Mouse (Mus musculus) 3T3-L1 (cell line): Measurements from ENCODE around the gene Erbin.

ENCODE experiments used
- DNase-seq: peaks from one replicate; pipeline ENCODE4 v3.0.0-alpha.2; 2015; ENCODE audit warnings: low read depth, low spot score

Erbin gene

DNA sequence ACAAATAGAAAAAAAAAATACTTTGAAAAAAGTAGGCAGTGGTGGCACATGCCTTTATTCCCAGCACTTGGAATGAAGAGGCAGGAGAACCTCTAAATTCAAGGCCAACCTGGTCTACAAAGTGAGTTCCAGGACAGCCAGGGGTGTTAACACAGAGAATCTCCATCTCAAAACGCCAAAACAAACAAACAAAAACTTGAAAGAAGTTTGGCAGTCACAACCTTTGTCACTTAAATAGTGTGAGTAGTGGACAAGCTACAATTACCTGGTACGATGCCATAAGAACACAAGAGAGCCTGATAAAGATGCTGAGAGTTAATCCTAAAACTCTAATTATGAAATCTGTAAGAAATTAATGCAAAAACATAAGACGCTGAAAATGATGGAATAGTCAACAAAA, 8.0 kb downstream of the Erbin start:
- DNase-seq, result no peak

DNA sequence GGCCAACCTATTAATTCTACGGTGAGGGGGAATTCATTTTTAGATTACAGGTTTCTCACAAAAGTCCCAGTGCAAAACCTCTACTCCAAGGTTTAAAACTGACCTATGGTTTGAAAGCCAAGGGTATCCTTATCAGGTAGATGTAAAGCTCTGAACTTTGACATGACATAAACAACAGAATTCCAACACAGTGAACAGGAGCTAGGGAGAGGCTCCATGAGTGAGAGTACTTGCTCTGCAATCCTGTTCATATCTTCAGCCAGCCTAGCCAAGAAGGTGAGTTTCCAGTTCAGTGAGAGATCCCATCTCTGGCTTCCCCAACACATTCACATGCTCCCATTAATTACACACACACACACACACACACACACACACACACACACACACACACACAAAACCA, 9.7 kb downstream of the Erbin start:
- no peak for DNase-seq

DNA sequence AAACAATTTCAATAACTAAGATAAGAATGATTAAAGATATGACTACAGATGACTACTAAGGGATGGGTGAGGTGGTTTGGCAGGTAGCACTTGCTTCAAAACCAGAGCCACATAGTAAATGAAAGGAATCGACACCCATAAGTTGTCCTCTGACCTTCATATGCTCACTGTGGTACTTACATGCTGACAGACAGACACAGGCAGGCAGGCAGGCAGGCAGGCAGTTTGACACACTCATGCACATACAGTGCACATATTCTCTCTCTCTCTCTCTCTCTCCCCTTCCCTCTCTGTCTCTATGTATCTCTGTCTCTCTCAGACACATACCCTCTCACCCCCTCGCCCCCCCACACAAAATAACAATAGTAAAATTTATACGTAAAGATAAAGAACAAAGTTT, 10.4 kb downstream of the Erbin start:
- no peak for DNase-seq

DNA sequence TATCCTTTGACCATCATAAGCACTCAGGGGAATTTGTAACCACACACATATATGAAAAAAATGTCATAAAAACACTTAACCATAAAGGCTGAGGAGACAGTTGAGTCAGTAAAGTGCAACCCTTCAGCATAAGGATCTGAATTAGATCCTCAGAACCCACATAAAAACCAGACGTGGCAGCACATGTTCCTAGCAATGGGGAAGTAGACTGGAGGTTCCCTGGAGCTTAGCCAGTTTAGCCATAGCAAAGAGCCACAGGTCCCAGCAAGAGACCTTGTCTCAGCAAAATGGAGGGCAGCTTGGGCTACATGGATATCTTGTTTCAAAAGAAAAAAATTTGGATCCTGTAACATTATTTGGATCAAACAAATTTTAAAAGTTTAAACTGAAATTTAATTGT, 20.3 kb downstream of the Erbin start:
- no peak for DNase-seq

DNA sequence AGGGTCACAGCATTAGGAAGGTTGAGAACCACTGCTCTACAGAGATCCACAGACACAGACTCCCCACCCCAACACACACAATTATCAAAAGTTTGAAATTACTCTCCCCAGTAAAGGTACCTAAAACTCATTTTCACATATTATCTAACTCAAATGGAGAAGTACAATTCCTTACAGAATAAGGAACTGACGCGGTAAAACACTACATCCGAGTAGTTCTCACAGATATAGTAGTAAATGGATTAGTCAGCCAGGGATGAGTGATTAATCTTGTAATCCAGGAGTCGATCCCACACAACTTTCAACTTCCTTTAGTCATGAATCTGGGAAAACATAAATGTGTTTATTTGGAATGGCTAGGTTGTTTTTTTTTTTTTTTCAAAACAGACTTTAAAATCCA, 22.7 kb downstream of the Erbin start:
- DNase-seq, result no peak

DNA sequence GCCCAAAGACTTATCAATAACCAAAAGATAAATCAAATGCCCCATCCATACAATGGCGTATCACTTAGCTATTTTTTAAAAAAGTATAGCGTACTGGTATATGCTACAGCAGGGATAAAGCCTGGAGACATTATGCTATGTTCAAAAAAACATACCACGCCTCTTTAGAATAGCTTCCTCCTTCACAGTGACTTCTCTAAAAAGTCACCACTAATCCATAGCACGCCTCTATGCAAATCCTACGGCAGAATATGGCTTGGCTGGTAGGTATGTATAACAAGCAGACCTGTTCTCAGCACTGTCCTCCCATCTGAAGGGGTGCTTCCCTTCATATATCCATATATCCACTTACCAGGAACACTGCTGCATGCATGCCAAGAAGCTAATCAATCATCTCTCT, 27.2 kb downstream of the Erbin start:
- no peak for DNase-seq

DNA sequence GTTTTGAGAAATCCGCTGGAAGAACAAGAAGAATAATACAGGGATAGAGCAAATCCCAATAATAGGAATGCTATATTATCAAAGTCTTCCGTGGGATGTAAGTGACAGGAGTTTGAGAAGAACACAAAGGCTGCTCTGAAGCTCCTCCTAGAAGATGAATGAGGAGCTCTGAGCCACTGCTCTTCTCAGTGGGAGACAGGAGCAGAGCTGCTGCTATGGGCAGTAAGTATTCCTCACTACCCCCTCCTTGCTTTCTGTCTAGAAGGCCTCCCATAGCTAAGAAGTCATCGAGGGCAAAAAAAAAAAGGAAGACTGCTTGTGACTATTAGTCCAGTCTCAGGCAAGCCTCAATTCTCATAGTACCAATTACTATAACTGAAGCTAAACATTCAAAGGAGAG, 30.3 kb downstream of the Erbin start:
- DNase-seq, result no peak

DNA sequence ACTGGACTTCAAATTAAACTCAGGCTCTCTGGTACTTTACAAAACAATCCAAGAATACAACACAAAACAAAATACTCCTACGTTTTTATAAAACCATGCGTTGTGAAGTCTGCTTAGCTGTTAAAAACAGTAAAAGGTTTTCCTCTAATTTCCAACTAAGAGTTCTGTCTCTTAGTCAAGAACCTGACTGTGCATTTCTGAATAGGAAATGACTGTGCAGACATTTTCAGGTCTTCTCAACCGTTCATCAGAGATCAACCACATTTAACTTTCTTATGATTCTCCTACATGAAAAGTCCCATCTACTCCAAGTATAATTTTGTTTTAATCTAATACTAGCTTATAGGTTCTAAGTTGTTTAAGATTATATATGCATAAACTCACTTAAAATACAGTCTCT, 33.8 kb downstream of the Erbin start:
- no peak for DNase-seq

DNA sequence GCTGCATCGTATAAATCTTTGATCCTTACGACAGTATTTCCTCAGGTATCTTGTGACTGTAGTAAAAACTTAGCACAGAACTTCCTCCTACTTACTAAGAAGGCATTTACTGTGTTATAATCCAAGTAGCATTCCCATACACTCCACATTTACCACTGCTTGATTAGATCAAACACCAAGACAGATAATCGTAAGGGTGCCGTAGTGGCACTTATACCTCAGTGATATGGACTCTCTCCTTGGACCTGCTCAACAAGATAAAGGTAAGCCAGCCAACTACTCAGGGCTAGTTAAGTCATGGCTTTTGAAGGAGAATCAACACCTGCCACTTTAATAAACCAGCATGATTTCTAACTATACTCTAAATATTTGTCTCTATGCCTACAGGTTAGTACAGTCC, 39.1 kb downstream of the Erbin start:
- no peak for DNase-seq

DNA sequence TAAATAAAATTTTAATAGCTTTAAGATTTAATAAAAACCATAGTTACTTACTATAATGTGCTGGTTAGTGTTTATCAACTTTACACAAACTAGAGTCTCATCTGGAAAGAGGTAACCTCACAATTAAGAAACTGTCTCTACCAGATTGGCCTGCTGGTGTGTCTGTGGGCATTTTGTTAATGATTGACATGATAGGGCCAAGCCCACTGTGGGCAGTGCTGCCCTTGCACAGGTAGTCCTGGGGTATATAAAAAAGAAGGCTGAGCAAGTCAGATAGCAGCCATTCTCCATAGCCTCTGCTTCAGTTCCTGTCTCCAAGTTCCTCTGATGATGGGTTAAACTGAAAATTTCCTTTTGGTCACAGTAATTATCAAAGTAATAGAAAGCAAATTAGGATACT, 43.6 kb downstream of the Erbin start:
- DNase-seq, result no peak

DNA sequence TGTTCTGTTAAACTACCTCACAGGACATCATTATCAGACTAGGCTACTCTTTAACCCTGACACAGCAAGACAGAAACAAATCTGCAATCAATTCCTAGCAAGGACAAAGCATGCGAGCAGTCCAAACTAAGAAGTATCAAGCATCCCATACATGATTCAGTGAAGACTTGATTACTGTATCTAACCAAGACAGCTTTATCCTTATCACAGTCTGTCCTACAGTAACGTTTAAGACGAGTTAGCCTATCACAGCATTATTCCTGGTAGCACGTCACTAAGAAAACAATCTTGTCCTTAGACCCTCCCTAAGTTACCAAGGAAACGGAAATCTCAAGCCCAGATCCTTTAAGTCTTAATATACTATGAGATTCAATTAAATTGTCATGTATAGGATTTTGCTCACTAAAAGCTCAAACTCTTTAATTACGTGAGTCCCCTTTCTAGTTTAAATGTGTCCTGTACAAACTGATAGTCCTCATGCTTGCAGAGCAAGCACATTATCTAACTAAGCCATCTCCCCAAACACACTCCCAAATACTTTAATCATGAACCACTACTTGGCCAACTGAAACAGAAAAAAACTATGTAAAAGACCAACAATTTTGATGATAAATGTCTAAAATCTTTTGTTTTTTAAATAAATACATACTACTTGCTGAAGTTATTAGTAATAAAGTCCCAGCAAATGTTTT, 44.3 kb downstream of the Erbin start:
- no peak for DNase-seq

DNA sequence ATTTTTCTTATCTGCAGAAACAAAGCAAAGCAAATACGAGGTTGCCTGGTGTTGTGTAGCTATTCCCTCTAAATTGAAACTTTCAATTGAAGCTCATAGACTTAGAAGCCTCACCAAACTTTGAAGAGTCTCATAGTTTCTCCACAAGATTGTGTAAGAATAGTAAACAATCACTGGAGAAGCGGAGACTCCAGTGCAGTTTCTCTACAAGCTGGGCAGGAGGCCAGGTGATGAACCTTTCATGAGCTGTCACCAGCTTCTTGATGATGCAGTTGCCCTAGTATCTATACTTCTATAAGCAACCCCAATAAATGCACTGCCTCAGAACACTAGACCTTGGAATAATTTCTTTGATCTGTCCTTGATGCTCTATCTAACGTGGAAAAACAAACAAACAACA, 49.5 kb downstream of the Erbin start:
- peak; percentile 52 for DNase-seq

DNA sequence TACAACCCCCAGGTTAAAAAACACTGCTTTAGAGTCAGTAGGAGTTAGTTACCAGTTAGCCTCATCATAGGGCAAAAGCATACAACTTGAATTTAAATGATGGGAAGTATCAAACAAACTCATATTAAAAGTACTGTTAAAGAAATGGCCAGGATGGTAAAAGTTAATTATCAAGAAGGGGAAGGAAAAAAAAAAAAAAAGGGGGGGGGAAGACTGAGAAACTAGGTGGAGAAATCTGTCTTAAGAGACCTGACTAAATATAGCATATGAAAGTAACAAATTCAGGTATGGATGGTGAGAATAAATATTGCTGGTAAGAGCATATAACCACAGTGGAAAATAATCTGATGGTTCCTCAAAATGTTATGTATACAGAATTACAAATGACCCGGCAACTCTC, 50.2 kb downstream of the Erbin start:
- no peak for DNase-seq

DNA sequence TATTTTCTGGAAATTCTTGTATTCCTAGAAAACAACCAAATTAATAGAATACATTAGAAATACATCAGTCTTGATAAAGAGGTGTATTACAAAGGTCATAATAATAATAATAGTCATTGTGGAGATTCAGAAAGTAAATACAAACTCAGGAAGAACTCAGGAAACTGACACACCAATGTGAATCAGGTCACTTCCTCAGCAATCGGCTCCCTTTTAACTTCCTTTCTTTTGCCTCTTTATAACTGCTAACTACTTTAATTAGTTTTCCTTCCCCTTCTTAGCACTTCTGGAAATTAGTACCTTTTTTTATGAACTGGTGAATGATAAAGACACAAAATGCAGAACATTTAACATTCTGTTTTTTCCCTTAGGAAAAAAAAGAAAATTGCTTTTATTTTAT, 51.4 kb downstream of the Erbin start:
- no peak for DNase-seq

DNA sequence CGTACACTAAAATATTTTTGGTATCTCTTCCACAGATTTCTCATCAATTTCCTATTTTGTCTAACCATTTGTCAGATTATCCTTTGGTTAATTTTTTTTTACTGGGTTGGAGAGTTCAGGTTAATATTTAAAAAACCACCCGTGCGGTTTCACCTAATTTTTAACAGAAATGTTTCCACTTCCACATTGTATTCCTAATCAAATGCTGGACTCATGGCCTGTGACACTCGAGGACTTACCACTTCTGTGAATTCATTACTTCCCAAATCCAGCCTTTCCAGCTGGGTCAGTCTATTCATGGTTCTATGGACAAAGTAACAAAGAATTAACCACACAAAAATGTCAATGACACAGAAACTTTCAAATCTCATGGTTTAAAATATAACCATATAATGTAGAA, 58.3 kb downstream of the Erbin start:
- DNase-seq, result no peak

DNA sequence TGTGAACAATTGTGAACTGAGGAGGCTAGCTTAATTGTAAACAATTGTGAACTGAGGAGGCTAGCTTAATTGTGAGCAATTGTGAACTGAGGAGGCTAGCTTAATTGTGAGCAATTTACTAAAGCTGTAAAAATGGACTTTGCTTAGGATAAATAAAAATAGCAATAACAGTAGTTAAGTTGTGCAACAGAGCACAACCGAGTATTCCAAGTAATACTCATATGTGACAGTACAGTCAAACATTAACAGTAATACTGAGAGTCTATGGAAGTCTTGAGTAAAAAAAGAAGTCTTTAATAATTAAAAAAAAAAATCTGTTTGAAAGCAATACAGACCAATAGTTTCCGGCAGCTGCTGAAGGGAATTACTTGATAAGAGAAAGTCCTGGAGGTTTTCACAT, 61.3 kb downstream of the Erbin start:
- no peak for DNase-seq

DNA sequence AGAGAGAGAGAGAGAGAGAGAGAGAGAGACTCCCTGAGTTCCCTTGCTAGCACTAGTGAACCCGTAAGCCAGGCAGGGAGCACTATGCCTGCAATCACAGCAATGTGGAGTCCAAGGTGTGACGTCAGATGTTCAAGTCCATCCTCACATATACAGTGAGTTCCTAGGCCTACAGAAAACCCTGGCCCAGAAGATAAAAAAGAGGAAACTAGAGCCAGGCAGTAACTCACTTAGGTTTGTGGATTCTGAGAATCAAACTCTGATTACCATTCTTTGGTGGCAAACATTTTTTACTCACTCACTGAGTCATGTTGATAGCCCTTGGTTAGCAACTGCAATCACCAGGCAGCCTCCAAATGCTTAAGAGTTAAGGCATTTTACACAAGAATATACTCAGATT, 72.7 kb downstream of the Erbin start:
- DNase-seq, result no peak

DNA sequence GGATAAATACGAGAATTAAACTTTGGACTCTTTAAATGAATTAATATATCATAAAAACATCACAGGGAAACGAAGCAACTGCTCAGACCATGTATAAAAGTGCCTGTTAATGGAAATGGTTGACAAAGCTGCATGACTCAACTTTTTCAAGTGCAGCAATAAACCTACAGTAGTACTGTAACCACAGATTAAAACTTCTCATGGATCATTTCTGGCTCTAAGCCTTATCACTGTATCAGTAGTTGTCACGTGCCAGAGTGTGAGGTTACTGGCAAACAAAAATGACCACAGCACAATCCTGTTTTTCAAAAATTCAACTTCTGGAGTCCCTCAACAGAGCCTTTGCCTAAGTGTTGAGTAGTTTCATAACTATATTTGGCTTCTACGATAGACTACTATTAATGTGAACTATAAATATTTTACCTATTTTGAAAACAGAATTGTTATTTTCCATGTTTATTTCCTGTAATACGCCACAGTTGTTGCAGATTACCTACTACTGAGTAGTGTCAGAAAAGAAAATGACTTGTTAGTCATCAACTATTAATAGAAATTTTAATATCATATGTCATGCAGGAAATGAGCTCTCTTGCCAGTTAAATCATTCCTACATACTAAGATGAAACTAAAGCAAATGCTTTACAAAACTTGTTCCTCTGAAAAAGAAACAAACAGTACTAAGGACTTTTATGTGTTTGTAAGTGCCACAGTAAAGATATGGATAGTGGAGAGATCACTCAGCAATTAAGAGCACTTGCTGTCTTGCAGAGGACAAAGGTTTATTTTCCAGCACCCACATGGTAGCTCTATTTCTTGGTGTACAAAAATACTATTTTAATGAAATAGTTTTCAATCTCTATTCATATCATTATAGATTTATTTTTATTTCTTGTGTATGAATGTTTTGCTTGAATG, 78.8 kb downstream of the Erbin start:
- DNase-seq, result peak; percentile 29

DNA sequence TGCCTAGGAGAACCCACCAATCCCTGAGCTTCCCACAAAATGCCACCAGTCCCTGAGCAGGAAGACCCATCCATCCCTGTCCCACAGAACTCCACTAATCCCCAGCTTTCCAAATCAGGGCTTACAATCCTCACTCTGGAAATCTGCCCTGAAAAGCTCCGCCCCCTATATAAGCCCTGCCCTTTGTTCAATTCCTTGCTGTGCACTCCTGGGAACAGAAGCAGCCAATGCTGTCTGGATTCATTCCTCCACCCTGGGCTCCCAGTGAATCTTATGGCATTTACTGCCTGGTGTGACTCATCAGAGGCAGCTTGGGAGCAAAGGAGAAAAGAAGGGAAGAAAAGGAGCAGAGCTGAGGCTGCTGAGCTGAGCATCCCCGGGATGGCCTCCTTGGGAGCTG, 81.7 kb downstream of the Erbin start:
- DNase-seq, result peak; percentile 87

DNA sequence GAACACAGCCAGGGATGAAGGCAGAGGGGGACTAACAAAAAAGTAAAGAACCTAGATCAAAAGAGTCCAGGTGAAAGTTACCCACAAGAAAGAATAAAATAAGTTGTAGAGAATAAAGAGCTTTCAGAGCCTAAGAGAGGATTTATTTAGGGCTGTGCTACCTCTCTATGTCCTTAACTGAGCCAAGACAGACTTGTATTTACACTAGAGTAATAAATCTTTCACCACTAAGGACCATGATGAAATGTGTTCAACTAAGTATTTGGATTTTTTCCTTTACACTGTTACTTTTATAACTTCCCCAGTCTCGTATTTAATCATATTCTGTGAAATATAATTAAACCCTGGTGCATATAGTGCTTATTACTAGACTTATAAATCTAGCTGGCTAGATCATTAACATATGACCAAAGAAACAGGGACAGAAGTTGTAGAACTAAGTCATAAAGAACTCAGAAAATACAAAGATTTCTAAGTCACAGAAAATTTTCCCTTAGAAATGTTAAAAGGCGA, 90.6 kb downstream of the Erbin start:
- no peak for DNase-seq

DNA sequence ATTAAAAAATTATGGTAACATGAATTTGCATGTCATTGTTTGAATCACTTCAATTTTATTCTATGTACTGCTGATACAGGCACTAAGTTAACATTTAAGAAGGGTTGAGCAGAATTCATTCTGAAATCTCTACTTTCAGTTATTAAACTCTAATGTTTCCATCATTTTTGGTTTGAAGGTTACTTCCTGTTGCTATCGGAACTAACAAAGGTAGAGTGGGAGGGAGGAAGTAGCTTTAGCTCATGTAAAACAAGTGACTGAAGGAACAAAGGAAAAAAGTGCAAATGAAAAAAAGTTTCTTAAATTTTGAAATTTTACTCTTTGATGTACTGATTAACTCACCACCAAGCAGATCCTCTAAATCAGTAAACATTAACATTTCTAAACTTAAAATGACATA, 98.0 kb downstream of the Erbin start:
- DNase-seq, result no peak

DNA sequence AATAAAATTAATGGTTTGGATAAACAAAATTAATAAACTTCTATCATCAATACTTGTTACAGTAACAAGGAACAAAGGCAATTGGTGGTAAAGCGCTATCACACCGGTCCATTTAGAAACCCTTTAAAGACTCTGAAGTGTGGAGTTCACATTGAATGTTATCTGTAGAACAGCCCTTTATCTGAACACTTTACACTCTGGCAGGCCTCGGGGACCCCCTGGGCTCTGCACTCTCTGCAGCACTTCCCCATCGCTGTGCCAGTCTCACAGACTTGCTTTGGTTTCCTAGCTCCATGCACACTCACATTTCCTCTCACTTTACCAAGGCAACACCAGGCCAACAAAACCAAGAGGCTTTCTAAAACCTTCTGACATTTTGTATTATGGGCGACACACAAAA, 100.9 kb downstream of the Erbin start:
- DNase-seq, result no peak

DNA sequence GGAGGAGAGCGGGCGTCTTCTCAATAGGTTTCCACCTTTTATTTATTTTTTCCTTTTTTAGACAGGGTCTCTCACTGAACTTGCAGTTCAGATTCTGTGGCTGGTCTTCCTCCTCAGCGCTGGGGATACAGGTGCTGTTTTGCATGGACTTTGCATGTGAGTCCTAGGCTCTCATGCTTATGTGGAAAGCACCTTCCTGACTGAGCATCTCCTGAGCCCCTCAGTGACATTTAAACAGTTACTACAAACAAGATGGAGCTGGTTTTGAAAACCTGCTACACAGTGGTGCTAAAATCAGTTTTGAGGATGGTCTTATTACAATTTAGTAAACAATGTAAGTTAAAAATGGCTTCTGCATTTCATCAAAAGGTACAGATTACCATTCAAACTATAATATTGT, 102.4 kb downstream of the Erbin start:
- DNase-seq, result no peak
